Mouse (Mus musculus): ENCODE data around the gene Zer1. TPM values are rescaled to one million over a fixed set of nuclear protein-coding genes. Genes with fewer than 3 reads are reported as not detected.
A peak's percentile ranks its signal among the peaks of the same experiment; 100 is the strongest.
"Not testable (repeated sequence)": the region's sequence is repeated elsewhere in the genome, so short reads cannot be mapped to it uniquely, and the experiment has no call there.

Gene Zer1
- polyA plus RNA-seq (2014; fragmentation: Nextera tagmentation; extraction: Ambion mirVana): 15.1 and 15.6 TPM in 2 replicates

DNA sequence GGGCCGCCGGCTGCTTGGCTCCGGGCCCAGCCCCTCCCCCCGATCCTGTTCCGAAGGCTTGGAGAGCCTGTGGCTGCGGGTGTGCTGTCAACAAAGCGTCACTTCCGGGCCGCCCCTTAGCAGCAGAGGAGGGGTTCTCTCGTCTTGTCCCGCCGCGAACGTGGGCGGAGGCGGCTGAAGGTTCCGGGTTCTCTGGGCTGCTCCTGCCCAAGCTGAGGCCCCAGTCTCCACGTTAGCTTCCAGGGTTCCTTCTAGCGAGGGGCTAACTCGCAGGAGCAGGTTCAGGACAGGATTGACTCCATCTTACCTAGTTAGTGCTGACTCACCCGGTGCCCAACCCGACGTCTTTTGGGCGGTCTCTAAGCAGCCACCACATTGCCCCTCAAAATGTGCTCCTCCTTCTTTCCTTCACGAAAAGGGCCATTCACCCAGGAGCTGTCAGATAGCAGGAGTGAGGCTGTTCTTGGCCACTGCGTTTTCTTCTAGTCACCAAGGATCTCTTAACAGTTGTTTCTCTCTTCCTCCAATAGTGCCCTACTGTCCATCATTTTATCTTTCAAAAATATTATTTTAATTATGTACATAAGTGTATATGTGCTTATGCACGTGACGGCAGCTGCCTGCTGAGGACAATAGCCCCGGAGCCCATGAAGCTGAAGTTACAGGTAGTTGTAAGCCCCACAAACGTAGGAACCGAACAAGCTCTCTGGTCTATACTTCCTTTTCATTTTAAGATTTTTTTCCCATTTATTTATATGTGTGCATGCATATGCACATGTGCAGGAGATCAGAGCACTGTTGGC is at the start of gene Zer1:
Gene Zer1 (minus strand): TSS at position 114 of the 803 bp plus-strand sequence.
- no peaks in the 10 kb centered on the region for H3K9me3 ChIP-seq (ENCODE audit: control insufficient read depth, low read length)
- ATAC-seq (ENCODE audit: low FRiP score, low TSS enrichment) (peak; percentile 92), DNase-seq (peak; percentile 95)
- peak within 1 kb of the TSS; percentile 95 for H3K9ac ChIP-seq (replicated peaks; ENCODE audit: low read length)
- H3K4me1 ChIP-seq (ENCODE audit: control insufficient read depth, insufficient read depth, low read length): peaks cover 29% of the 10 kb centered on the region
- peak within 1 kb of the TSS; percentile 97 for H3K4me2 ChIP-seq (ENCODE audit: low read length)
- no peaks in the 10 kb centered on the region for H3K27me3 ChIP-seq (ENCODE audit: control insufficient read depth, insufficient read depth, low read length)
- H3K27ac ChIP-seq (replicated peaks; ENCODE audit: low read depth, low read length): peak within 1 kb of the TSS; percentile 91
- 9% methylated on average over 31 of the region's 31 CpGs for WGBS
- H3K4me3 ChIP-seq (replicated peaks; ENCODE audit: low read depth, low read length): peak within 1 kb of the TSS; percentile 88
- H3K36me3 ChIP-seq (ENCODE audit: control insufficient read depth, insufficient read depth, low read length): 0 out of 2 replicates have a peak, but pooled peaks cover 5% of the 10 kb centered on the region

DNA sequence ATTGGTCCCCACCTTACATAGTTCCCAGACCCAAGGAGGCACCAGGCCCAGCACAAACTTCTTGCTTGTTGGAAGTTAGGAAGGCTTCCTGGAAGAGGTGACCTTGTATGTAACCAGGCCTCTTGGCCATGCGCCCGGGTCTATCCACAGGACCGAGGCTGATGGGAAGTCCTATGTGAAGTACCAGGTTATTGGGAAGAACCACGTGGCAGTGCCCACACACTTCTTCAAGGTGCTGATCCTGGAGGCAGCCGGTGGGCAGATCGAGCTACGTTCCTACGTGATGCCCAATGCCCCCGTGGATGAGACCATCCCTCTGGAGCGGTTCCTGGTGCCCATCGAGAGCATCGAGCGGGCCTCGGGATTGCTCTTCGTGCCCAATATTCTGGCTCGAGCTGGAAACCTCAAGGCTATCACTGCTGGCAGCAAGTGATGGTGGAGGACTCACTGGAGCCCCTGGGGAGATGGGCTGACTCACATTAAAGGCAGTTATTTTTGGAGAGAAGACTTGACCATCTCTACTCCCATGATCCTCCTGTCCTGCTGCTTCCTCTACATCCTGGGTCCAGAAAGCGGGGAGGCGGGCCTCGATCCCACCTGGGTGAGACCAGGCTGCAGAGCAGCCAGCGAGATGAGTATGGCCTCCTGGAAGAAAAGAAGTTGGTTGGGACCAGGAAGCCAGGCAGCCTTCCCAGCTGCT is 49.3 kb upstream of the Zer1 start:
- Histone ChIP-seq H3K9ac (replicated peaks; ENCODE audit: low read length) (no peak overlapping the region), H3K4me2 (ENCODE audit: low read length) (no peak overlapping the region), H3K36me3 (ENCODE audit: control insufficient read depth, insufficient read depth, low read length) (peaks cover 39% of the 10 kb centered on the region), H3K27me3 (ENCODE audit: control insufficient read depth, insufficient read depth, low read length) (no peaks in the 10 kb centered on the region), H3K27ac (replicated peaks; ENCODE audit: low read depth, low read length) (no peak overlapping the region), H3K4me3 (replicated peaks; ENCODE audit: low read depth, low read length) (no peak overlapping the region), H3K9me3 (ENCODE audit: control insufficient read depth, low read length) (no peaks in the 10 kb centered on the region), H3K4me1 (ENCODE audit: control insufficient read depth, insufficient read depth, low read length) (peaks cover 12% of the 10 kb centered on the region)
- DNase-seq: no peak
- no peak for ATAC-seq (ENCODE audit: low FRiP score, low TSS enrichment)
- 96% methylated on average over 20 of the region's 20 CpGs for WGBS

DNA sequence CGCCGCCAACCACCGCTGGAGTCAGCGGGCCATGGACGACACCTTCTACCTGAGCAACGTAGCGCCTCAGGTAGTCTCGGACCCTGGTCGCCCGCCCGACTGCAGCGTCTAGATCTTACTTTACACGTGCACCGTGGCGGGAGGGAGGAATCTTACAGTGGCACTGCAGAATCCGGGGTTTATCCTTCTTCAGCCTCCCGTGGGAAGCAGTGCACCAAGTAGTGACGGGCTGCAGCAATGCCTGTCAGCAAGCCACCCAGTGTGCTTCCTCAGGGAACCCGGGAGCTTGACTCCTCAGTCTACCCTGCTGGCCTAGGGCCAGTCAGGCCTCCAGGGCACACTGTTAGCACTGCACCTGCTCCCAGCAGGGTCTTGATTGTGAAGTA is 47.6 kb upstream of the Zer1 start:
- Histone ChIP-seq H3K27ac (replicated peaks; ENCODE audit: low read depth, low read length) (peak overlapping the region; percentile 92), H3K4me3 (replicated peaks; ENCODE audit: low read depth, low read length) (peak overlapping the region; percentile 61), H3K27me3 (ENCODE audit: control insufficient read depth, insufficient read depth, low read length) (no peaks in the 10 kb centered on the region), H3K9me3 (ENCODE audit: control insufficient read depth, low read length) (no peaks in the 10 kb centered on the region), H3K9ac (replicated peaks; ENCODE audit: low read length) (peak overlapping the region; percentile 65), H3K4me1 (ENCODE audit: control insufficient read depth, insufficient read depth, low read length) (peaks cover 5% of the 10 kb centered on the region; the same call in 1 of the 2 replicates), H3K4me2 (ENCODE audit: low read length) (peak overlapping the region; percentile 94), H3K36me3 (ENCODE audit: control insufficient read depth, insufficient read depth, low read length) (peaks cover 39% of the 10 kb centered on the region)
- WGBS: 2% methylated on average over 19 of the region's 19 CpGs
- DNase-seq (peak; percentile 49), ATAC-seq (ENCODE audit: low FRiP score, low TSS enrichment) (peak; percentile 40)

DNA sequence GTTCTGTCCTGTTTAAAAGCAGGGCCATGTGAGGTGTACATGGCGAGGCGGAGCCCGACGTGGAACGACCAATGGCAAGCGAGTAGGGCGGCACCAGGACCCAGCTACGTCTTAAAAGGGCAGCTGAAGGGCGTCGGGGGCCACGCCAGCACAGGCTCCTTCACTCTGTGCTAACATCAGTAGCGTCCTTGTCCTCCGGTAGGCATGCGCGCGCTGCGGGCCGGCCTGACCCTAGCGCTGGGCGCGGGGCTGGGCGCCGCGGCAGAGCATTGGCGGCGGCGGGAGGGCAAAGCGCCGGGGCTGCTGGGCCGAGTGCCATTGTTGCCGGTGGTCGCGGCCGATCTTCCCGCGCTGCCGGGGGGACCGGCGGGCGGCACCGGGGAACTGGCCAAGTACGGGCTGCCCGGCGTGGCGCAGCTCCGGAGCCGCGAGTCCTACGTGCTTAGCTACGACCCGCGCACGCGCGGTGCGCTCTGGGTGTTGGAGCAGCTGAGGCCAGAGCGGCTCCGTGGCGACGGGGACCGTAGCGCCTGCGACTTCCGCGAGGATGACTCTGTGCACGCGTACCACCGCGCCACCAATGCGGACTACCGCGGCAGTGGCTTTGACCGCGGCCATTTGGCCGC is 47.1 kb upstream of the Zer1 start, which contains the start of gene Endog:
Gene Endog (plus strand): TSS at position 123 of the 626 bp plus-strand sequence.
- peak within 1 kb of the TSS; percentile 92 for H3K27ac ChIP-seq (replicated peaks; ENCODE audit: low read depth, low read length)
- no peaks in the 10 kb centered on the region for H3K27me3 ChIP-seq (ENCODE audit: control insufficient read depth, insufficient read depth, low read length)
- H3K4me3 ChIP-seq (replicated peaks; ENCODE audit: low read depth, low read length): peak within 1 kb of the TSS; percentile 61
- peak; percentile 93 for ATAC-seq (ENCODE audit: low FRiP score, low TSS enrichment)
- no peaks in the 10 kb centered on the region for H3K9me3 ChIP-seq (ENCODE audit: control insufficient read depth, low read length)
- H3K9ac ChIP-seq (replicated peaks; ENCODE audit: low read length): peak within 1 kb of the TSS; percentile 65
- H3K36me3 ChIP-seq (ENCODE audit: control insufficient read depth, insufficient read depth, low read length): peaks cover 38% of the 10 kb centered on the region
- peak; percentile 94 for DNase-seq
- peak within 1 kb of the TSS; percentile 94 for H3K4me2 ChIP-seq (ENCODE audit: low read length)
- under 1% methylated on average over 75 of the region's 75 CpGs for WGBS
- H3K4me1 ChIP-seq (ENCODE audit: control insufficient read depth, insufficient read depth, low read length): peaks cover 5% of the 10 kb centered on the region; the same call in 1 of the 2 replicates

DNA sequence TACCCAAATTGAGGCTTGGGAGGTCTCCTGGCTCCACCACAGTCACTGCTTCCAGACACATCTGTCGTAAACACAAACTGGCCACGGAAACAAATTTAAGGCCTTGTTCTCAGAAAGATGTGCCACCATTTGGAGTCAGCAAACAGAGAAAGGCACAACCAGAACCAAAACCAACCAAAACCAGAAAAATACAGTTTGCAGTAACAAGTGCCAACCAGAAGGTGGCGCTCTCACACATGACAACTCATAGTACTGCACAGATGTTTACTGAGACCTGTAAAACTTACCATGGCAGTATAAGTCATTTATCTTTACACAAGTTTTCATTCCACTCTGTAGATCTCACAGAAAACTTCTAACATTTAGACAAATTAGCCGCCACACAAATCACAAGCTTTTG is 42.3 kb upstream of the Zer1 start:
- Histone ChIP-seq H3K4me3 (replicated peaks; ENCODE audit: low read depth, low read length) (no peak overlapping the region), H3K9ac (replicated peaks; ENCODE audit: low read length) (no peak overlapping the region), H3K9me3 (ENCODE audit: control insufficient read depth, low read length) (no peaks in the 10 kb centered on the region), H3K27ac (replicated peaks; ENCODE audit: low read depth, low read length) (no peak overlapping the region), H3K4me1 (ENCODE audit: control insufficient read depth, insufficient read depth, low read length) (no peaks in the 10 kb centered on the region), H3K36me3 (ENCODE audit: control insufficient read depth, insufficient read depth, low read length) (no peaks in the 10 kb centered on the region), H3K4me2 (ENCODE audit: low read length) (no peak overlapping the region), H3K27me3 (ENCODE audit: control insufficient read depth, insufficient read depth, low read length) (no peaks in the 10 kb centered on the region)
- no peak for DNase-seq
- WGBS: 56% methylated on average over 4 of the region's 4 CpGs
- ATAC-seq (ENCODE audit: low FRiP score, low TSS enrichment): no peak

DNA sequence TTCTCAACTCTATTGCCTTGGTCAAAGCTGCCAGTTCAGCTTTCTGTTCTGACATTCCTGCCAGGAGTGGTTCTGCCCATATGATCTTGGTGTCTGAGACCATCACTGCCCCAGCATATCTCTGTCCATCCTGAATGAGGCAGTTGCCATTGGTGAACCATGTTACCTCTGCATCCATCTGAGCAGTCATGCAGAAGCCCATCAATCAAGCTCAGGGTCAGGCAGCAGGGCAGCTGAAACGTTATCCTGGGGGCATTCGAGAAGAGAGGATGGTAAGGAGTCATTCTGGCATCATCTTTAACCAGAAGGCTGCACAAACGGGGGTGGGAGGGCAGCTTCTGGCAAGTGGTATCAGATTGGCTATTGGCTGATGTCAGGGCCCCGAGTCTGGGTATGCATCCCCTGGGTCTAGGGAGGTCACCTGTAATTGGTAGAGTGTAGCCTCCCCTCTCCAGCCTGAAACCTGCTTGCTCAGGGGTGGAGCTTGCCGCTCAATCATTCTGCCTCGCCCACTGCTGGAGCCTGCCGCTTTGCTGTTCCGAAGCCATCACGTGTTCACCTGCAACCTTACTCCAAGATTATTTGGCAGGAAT is 40.1 kb upstream of the Zer1 start:
- Histone ChIP-seq H3K27me3 (ENCODE audit: control insufficient read depth, insufficient read depth, low read length) (no peaks in the 10 kb centered on the region), H3K4me2 (ENCODE audit: low read length) (no peak overlapping the region), H3K4me3 (replicated peaks; ENCODE audit: low read depth, low read length) (no peak overlapping the region), H3K9me3 (ENCODE audit: control insufficient read depth, low read length) (no peaks in the 10 kb centered on the region), H3K27ac (replicated peaks; ENCODE audit: low read depth, low read length) (no peak overlapping the region), H3K9ac (replicated peaks; ENCODE audit: low read length) (no peak overlapping the region), H3K4me1 (ENCODE audit: control insufficient read depth, insufficient read depth, low read length) (no peaks in the 10 kb centered on the region), H3K36me3 (ENCODE audit: control insufficient read depth, insufficient read depth, low read length) (no peaks in the 10 kb centered on the region)
- WGBS: 59% methylated on average over 9 of the region's 9 CpGs
- DNase-seq: no peak
- no peak for ATAC-seq (ENCODE audit: low FRiP score, low TSS enrichment)

DNA sequence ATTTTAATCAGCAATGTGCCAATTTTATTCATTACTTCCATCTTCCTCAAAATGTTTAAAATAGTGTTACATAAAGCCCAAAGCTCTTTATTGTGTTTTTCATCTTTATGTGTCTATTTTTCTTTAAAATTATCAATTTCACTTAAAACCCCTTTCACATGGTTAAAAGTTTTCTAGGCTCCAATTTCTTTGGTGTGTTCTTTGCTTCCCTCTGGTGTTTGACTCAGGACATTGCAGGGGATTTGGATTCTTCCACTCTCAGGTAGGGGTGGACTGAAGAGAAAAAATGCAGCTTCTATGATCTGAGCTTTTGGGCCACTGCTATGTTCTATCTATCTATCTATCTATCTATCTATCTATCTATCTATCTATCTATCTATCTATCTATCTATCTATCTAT is 37.4 kb upstream of the Zer1 start:
- DNase-seq: peak; percentile 85
- Histone ChIP-seq H3K9me3 (ENCODE audit: control insufficient read depth, low read length) (no peaks in the 10 kb centered on the region), H3K4me2 (ENCODE audit: low read length) (no peak overlapping the region), H3K27me3 (ENCODE audit: control insufficient read depth, insufficient read depth, low read length) (no peaks in the 10 kb centered on the region), H3K9ac (replicated peaks; ENCODE audit: low read length) (no peak overlapping the region), H3K4me1 (ENCODE audit: control insufficient read depth, insufficient read depth, low read length) (no peaks in the 10 kb centered on the region), H3K36me3 (ENCODE audit: control insufficient read depth, insufficient read depth, low read length) (no peaks in the 10 kb centered on the region), H3K27ac (replicated peaks; ENCODE audit: low read depth, low read length) (no peak overlapping the region), H3K4me3 (replicated peaks; ENCODE audit: low read depth, low read length) (no peak overlapping the region)
- no peak for ATAC-seq (ENCODE audit: low FRiP score, low TSS enrichment)

DNA sequence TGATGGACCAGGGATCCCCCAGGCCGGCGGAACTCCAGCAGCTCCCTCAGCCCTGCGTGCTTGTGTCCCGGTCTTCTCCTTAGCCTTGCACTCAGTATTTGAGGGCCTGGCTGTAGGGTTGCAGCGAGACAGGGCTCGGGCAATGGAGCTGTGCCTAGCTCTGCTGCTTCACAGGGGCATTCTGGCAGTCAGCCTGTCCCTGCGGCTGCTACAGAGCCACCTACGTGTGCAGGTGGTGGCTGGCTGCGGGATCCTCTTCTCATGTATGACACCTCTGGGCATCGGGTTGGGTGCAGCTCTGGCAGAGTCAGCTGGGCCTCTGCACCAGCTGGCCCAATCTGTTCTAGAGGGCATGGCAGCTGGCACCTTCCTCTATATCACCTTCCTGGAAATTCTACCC is 35.5 kb upstream of the Zer1 start:
- not testable (repeated sequence) for H3K27me3 ChIP-seq (ENCODE audit: control insufficient read depth, insufficient read depth, low read length); H3K9me3 ChIP-seq (ENCODE audit: control insufficient read depth, low read length); H3K4me2 ChIP-seq (ENCODE audit: low read length); H3K9ac ChIP-seq (replicated peaks; ENCODE audit: low read length); DNase-seq; ATAC-seq (ENCODE audit: low FRiP score, low TSS enrichment); H3K36me3 ChIP-seq (ENCODE audit: control insufficient read depth, insufficient read depth, low read length); H3K4me3 ChIP-seq (replicated peaks; ENCODE audit: low read depth, low read length); H3K4me1 ChIP-seq (ENCODE audit: control insufficient read depth, insufficient read depth, low read length); H3K27ac ChIP-seq (replicated peaks; ENCODE audit: low read depth, low read length)
- 88% methylated on average over 7 of the region's 10 CpGs for WGBS

All from midbrain, embryonic 14.5 days (tissue).